Mouse (Mus musculus): Measurements from ENCODE around the gene Stxbp1. TPM values are rescaled to one million over a fixed set of nuclear protein-coding genes. Genes with fewer than 3 reads are reported as not detected.
"Not testable (repeated sequence)": the region's sequence is repeated elsewhere in the genome, so short reads cannot be mapped to it uniquely, and the experiment has no call there.

Stxbp1 gene
- polyA plus RNA-seq, 1 experiment from 2014 or later: 22.3 TPM

DNA sequence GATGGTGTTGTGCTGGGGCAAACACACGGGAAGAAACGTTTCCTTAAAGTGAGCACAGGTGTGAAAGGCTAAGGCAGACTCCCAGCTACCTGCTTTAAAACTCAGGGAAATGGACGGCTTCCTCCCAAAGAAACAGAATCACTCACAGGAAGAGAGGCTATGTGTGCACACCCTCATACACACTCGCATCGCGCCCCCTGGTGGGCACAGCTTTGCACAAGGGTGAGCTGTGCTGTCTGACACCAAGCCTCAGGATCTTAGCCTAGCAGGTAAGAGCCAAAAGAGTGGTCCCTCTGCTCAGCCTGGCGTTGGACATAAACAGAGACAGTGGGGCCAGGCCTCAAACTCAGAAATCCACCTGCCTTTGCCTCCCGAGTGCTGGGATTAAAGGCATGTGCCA is 7.2 kb upstream of the Stxbp1 start:
- H3K4me3 ChIP-seq: no peak overlapping the region
- ATAC-seq (ENCODE audit: borderline replicate concordance, extremely low read depth, low FRiP score, low TSS enrichment): 0 out of 2 replicates have a peak, but pooled peaks have one; percentile 63
- no peak overlapping the region for H3K9ac ChIP-seq
- WGBS: 4% methylated on average over 8 of the region's 8 CpGs
- H3K27me3 ChIP-seq: peaks cover 15% of the 10 kb centered on the region; the same call in 1 of the 2 replicates
- no peaks in the 10 kb centered on the region for H3K9me3 ChIP-seq
- no peak overlapping the region for H3K4me2 ChIP-seq
- no peak overlapping the region for H3K27ac ChIP-seq
- H3K36me3 ChIP-seq: no peaks in the 10 kb centered on the region
- H3K4me1 ChIP-seq: peaks cover 3% of the 10 kb centered on the region; the same call in 1 of the 2 replicates

DNA sequence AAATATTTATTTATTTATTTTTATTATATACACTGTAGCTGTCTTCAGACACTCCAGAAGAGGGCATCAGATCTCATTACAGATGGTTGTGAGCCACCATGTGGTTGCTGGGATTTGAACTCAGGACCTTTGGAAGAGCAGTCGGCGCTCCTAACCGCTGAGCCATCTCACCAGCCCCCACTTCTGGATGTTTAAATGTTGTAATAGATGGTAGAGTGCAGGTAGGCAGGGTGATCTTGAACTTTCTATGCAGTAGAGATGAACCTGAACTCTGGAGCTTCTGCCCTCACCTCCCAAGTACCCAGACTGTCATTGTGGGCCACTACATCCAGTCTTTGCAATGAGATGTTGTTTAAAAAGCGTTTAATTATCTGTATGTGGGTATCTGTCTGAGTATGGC is 6.7 kb upstream of the Stxbp1 start:
- H3K36me3 ChIP-seq; H3K4me2 ChIP-seq; H3K9ac ChIP-seq; H3K27ac ChIP-seq; H3K4me3 ChIP-seq; H3K4me1 ChIP-seq; H3K9me3 ChIP-seq; ATAC-seq (ENCODE audit: borderline replicate concordance, extremely low read depth, low FRiP score, low TSS enrichment): not testable (repeated sequence)
- H3K27me3 ChIP-seq: peaks cover 15% of the 10 kb centered on the region; the same call in 1 of the 2 replicates
- WGBS: 66% methylated on average over 4 of the region's 4 CpGs

DNA sequence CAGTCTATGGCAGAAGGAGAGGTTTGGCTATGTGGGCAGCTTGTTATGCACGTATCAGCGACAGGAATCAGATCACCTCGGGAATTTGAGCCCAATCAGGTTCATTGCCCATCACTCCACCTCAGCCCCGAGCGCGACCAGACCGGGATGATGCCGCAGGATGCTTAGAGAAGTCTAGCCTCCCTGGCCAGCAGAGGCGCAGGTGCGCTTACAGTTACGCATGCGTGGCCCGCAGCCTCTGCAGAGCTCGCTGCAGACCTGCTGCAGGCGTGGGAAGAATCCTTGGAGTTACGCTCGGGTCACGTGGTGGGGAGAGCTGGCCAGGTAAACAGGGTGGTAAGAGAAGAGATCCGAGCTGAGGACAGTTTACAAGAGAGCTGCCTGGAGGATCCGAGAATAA is 5.1 kb upstream of the Stxbp1 start:
- H3K27me3 ChIP-seq: peaks cover 15% of the 10 kb centered on the region; the same call in 1 of the 2 replicates
- H3K9me3 ChIP-seq: no peaks in the 10 kb centered on the region
- H3K9ac ChIP-seq: no peak overlapping the region
- no peaks in the 10 kb centered on the region for H3K36me3 ChIP-seq
- H3K4me1 ChIP-seq: peaks cover 8% of the 10 kb centered on the region
- no peak overlapping the region for H3K27ac ChIP-seq
- H3K4me2 ChIP-seq: peak overlapping the region; percentile 31; the same call in 1 of the 2 replicates
- no peak for ATAC-seq (ENCODE audit: borderline replicate concordance, extremely low read depth, low FRiP score, low TSS enrichment)
- no peak overlapping the region for H3K4me3 ChIP-seq
- 2% methylated on average over 20 of the region's 20 CpGs for WGBS

DNA sequence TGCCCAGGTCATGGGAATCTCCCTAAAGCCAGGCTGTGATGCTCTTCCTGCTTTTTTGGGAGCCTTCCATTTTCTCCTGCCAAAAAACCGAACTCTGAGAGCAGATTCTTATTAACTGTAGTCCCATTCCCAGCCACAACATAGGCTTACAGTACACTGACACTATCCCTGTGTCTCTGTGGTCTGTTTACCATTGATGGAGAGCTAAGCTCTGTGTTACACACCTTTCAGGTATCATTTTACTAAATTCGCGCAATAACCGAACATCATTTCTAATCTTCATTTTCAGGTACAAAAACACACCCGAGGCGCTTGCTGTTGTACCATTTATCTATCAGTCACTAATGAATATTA is 400 bp upstream of the Stxbp1 start:
- H3K36me3 ChIP-seq: no peaks in the 10 kb centered on the region
- H3K27me3 ChIP-seq: peaks cover 13% of the 10 kb centered on the region; the same call in 1 of the 2 replicates
- H3K4me1 ChIP-seq: peaks cover 4% of the 10 kb centered on the region
- peak overlapping the region; percentile 93 for H3K4me2 ChIP-seq
- H3K9me3 ChIP-seq: no peaks in the 10 kb centered on the region
- H3K27ac ChIP-seq: no peak overlapping the region
- 42% methylated on average over 6 of the region's 6 CpGs for WGBS
- ATAC-seq (ENCODE audit: borderline replicate concordance, extremely low read depth, low FRiP score, low TSS enrichment): no peak
- H3K9ac ChIP-seq: no peak overlapping the region
- H3K4me3 ChIP-seq: peak overlapping the region; percentile 74

DNA sequence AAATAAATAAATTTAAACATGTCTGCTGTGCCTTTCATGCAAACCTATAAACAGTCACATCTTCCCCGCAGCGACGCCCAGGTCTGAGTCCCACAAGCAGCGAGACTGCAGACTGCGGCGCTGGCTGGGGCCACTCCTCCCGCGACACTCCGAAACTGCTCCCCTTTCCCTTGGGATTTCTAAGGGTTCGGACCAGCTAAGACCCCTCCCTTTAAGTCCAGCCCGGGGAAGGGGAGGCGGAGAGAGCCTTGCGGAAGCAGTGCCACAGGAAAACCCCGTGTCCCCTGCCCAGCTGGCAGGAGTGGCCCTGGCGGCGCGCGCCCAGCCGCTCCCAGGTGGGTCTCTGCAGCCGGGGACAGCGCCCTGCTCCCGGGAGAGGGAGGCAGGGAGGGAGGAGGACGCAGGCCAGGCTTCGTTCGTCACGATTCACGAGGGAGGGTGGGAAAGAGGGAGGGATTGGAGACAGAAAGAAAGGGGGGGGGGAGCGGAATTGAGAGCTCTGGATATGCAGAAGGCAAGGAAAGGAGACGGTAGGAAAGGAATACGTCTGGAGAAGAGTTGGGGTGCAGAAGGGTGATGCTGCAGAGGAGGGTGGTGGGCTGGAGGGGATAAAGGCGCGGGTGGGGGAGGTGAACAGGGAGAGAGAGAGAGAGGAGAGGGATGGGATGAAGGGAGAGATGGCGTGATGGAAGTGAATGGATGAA is 792 bp downstream of the Stxbp1 start:
- Histone ChIP-seq H3K4me3 (peak overlapping the region; percentile 74), H3K4me2 (peak overlapping the region; percentile 93), H3K4me1 (peaks cover 4% of the 10 kb centered on the region), H3K27me3 (0 out of 2 replicates have a peak, but pooled peaks cover under 1% of the 10 kb centered on the region), H3K9me3 (no peaks in the 10 kb centered on the region), H3K27ac (peak overlapping the region; percentile 84), H3K36me3 (no peaks in the 10 kb centered on the region), H3K9ac (peak overlapping the region; percentile 69)
- under 1% methylated on average over 33 of the region's 33 CpGs for WGBS
- ATAC-seq (ENCODE audit: borderline replicate concordance, extremely low read depth, low FRiP score, low TSS enrichment): peak; percentile 70

DNA sequence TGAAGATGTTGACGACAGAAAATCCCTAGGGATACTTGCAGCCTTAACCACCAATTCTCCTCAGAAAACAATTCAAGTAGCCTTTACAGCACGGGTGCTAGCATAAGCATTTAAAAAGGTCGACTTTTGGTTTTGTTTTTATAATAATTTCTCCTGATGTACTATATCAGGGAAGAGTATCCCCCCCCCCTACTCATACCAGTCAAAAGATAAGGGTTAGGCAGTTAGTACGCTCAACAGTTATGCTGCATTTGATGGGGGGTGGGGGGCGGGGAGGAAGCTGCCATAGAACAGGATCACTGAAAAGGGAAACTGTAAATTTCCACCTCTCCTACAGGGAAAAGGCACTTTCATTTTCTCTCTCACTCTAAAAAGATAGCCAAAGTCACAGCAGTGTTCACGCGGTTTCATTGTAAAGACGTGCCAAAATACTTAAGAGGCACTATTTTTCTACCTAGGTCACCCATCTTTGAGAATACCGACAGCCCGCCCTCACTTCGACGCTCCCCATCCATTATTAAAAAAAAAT is 1.4 kb downstream of the Stxbp1 start:
- H3K4me1 ChIP-seq: peaks cover 4% of the 10 kb centered on the region
- H3K36me3 ChIP-seq: no peaks in the 10 kb centered on the region
- peak overlapping the region; percentile 69 for H3K9ac ChIP-seq
- peak overlapping the region; percentile 93 for H3K4me2 ChIP-seq
- H3K9me3 ChIP-seq: no peaks in the 10 kb centered on the region
- 4% methylated on average over 12 of the region's 12 CpGs for WGBS
- peak overlapping the region; percentile 74 for H3K4me3 ChIP-seq
- no peak for ATAC-seq (ENCODE audit: borderline replicate concordance, extremely low read depth, low FRiP score, low TSS enrichment)
- H3K27me3 ChIP-seq: no peaks in the 10 kb centered on the region
- H3K27ac ChIP-seq: peak overlapping the region; percentile 84

DNA sequence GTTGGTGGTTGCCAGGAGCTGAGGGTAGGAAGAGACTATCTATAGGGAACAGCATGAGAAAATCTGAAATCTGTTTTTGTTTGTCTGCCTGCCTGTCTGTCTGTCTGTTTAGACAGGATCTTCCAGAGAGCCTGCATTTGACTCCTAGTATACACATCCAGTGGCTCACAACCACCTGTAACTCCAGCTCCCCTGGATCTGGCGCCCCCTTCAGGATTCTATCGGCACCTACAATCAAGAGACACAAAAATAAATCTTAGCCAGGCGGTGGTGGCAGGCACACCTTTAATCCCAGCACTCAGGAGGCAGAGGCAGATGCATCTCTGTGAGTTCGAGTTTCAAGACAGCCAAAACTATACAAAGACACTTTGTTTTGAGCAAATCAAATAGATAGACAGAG is 4.5 kb downstream of the Stxbp1 start:
- no peak for ATAC-seq (ENCODE audit: borderline replicate concordance, extremely low read depth, low FRiP score, low TSS enrichment)
- Histone ChIP-seq H3K4me3 (no peak overlapping the region), H3K27me3 (no peaks in the 10 kb centered on the region), H3K4me1 (peaks cover 8% of the 10 kb centered on the region), H3K36me3 (no peaks in the 10 kb centered on the region), H3K27ac (no peak overlapping the region), H3K4me2 (no peak overlapping the region), H3K9ac (no peak overlapping the region), H3K9me3 (no peaks in the 10 kb centered on the region)
- WGBS: 38% methylated on average over 4 of the region's 4 CpGs

DNA sequence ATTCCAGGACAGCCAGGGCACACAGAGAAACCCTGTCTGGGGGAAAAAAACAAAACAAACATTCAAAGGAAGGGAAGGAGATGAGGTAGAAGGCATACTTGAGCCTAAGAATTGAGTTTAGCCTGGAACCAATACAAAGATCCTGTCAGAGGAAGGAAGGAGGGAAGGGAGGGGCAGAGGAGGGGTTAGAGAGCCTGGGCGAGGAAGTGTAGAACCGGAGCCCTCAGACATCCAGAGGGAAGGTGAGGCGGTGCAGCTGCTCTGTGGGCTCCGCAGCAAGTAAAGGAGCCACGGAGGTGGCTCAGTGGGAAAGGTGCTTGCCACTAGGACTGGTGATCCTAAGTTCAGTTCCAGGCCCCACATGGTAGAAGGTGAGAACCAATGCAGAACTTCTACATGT is 5.9 kb downstream of the Stxbp1 start:
- no peak for ATAC-seq (ENCODE audit: borderline replicate concordance, extremely low read depth, low FRiP score, low TSS enrichment)
- H3K4me3 ChIP-seq: no peak overlapping the region
- H3K4me1 ChIP-seq: peaks cover 5% of the 10 kb centered on the region; the same call in 1 of the 2 replicates
- H3K36me3 ChIP-seq: no peaks in the 10 kb centered on the region
- no peaks in the 10 kb centered on the region for H3K9me3 ChIP-seq
- H3K9ac ChIP-seq: no peak overlapping the region
- H3K27ac ChIP-seq: no peak overlapping the region
- 28% methylated on average over 5 of the region's 5 CpGs for WGBS
- H3K4me2 ChIP-seq: no peak overlapping the region
- H3K27me3 ChIP-seq: no peaks in the 10 kb centered on the region

DNA sequence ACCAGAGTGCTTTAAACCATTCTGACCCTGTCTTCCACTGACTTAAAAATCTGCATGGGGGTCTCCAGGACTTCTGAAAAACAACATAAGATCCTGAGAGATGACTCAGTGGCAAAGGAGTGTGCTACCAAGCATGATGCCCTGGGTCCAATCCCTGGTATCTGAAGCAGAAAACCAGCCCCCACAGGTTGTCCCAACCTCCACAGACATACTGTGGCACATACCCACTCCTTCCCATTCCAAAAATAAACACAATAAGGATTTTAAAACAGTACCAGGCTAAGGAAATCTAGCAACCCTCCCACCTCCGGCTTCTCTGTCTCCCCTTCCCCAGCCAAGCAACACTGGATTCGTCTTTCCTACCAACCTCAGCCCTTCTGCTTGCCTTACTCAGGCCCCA is 7.8 kb downstream of the Stxbp1 start:
- Histone ChIP-seq H3K27me3 (no peaks in the 10 kb centered on the region), H3K9ac (no peak overlapping the region), H3K27ac (no peak overlapping the region), H3K4me1 (peaks cover 19% of the 10 kb centered on the region), H3K36me3 (no peaks in the 10 kb centered on the region), H3K4me2 (no peak overlapping the region), H3K9me3 (no peaks in the 10 kb centered on the region), H3K4me3 (no peak overlapping the region)
- ATAC-seq (ENCODE audit: borderline replicate concordance, extremely low read depth, low FRiP score, low TSS enrichment): no peak
- WGBS: 47% methylated on average over 2 of the region's 2 CpGs

DNA sequence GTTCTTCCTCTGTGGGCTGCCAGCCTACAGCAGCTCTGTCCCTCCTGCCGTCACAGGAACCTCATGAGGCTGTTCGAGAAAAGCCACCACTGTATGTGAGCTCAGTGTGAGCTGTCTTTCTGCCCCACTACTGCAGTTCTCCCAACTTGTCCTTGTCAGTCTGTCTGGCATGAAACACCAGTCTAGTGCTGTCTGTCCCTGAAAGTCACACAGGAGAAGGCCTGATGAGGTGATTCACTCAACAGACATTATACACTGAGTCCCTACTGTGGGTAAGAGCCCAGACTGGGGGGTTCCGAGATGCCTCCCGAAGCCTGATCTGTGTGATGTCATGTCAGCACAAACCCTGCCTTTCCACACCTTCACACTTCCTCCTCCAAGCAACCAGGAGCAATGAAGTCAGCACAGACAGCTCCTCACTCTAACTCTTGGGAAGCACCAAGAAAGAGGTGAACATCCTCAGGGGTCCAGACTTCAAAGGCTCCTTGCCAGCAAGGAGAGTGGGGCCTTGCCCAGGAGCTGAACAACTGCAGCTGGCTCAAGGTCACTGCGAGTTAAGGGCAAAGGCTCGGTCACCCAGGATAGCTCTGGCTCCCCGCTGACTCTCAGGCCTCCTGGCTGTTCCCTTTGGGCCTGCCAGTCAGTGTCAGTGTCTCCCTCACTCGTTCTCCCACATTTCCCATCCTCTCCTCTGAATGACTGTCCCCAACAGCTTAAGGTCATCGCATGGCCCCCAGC is 8.7 kb downstream of the Stxbp1 start:
- H3K9me3 ChIP-seq: no peaks in the 10 kb centered on the region
- no peak overlapping the region for H3K4me2 ChIP-seq
- H3K4me1 ChIP-seq: peaks cover 27% of the 10 kb centered on the region
- ATAC-seq (ENCODE audit: borderline replicate concordance, extremely low read depth, low FRiP score, low TSS enrichment): no peak
- no peak overlapping the region for H3K27ac ChIP-seq
- no peak overlapping the region for H3K4me3 ChIP-seq
- WGBS: 51% methylated on average over 9 of the region's 9 CpGs
- H3K27me3 ChIP-seq: no peaks in the 10 kb centered on the region
- H3K9ac ChIP-seq: no peak overlapping the region
- no peaks in the 10 kb centered on the region for H3K36me3 ChIP-seq

DNA sequence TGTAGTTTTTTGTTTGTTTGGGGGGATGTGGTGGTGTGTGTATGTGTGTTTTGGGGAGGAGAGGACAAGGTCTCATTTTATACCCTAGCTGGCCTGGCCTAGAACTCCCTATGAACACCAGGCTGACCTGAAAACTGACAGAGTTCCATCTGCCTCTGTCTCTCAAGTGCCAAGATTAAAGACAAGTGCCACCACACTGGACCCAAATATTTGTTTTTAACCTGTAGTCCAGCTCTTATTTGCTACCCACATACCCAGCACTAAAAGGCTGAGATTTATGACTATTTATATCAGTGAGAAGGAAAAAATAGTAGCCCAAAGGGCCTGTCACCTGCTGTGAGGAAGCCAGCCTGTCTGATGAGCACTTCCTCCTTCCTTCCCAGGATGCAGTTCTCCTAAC is 11.5 kb downstream of the Stxbp1 start:
- Histone ChIP-seq H3K4me1 (peaks cover 32% of the 10 kb centered on the region), H3K27me3 (no peaks in the 10 kb centered on the region), H3K9me3 (no peaks in the 10 kb centered on the region), H3K9ac (no peak overlapping the region), H3K36me3 (no peaks in the 10 kb centered on the region), H3K27ac (peak overlapping the region; percentile 83; the same call in 1 of the 2 replicates), H3K4me3 (no peak overlapping the region), H3K4me2 (no peak overlapping the region)
- ATAC-seq (ENCODE audit: borderline replicate concordance, extremely low read depth, low FRiP score, low TSS enrichment): no peak

DNA sequence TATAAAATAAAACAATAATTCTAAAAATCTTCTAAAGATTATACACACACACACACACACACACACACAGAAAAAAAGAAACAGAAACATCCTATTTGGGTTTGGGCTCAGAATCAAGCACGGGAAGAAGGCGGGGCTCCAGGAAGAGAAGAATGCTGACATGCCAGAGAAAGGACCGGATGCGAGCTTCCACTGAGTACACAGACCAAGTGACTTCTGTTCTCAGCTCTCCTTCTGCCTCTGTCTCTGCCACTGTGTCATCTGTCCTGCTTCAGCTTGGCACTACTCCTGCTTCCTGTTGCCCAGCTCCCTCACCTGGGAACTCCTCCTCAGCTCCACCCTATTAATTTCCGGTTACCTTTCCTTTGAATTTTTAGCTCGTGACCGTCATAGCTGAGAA is 12.5 kb downstream of the Stxbp1 start:
- Histone ChIP-seq H3K36me3 (no peaks in the 10 kb centered on the region), H3K4me2 (peak overlapping the region; percentile 39), H3K4me1 (peaks cover 32% of the 10 kb centered on the region), H3K9me3 (no peaks in the 10 kb centered on the region), H3K9ac (no peak overlapping the region), H3K27me3 (no peaks in the 10 kb centered on the region), H3K4me3 (no peak overlapping the region), H3K27ac (peak overlapping the region; percentile 83)
- ATAC-seq (ENCODE audit: borderline replicate concordance, extremely low read depth, low FRiP score, low TSS enrichment): peak; percentile 78; the same call in 1 of the 2 replicates
- WGBS: 10% methylated on average over 7 of the region's 7 CpGs

Data from lung, embryonic 15.5 days (tissue).